Mouse (Mus musculus) regulatory T cell (primary cell): ENCODE data around the gene Grm5.

Experiments
- in situ Hi-C: fragments of 300-600 bp; cut with MboI, MseI; formaldehyde crosslinking; loops from one replicate; pipeline ENCODE4 v1.15.1; 2025; ENCODE audit warnings: high pct_unique_total_duplicates

The Grm5 gene

DNA sequence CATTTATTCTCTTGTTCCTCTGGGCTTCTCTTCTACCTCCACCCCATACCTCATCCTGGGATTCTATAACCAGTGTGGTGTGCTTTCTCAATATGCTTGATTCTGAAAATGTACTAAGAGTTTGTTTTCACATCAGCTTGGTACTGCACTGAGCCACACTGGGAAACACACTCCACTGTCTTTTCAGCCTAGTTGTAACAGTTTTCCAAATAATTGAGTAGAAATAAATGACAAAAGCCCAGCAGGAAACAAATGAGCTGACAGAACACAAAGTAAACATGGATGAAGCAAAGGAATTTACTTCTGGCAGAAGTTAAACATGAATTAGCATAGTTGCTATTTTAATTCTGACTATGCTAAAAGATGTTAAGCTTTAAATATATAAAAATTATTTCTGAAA is 262.1 kb downstream of the Grm5 start:
- in situ Hi-C loops: no loop called here

- in situ Hi-C loops: no loop called here
Measured at GRCm38 (mm10) chr7:87925956-87926355, 342.0 kb downstream of the Grm5 start.

GRCm38 (mm10) chr7:87937415-87937814 is 353.4 kb downstream of the Grm5 start:
- in situ Hi-C loops: no loop called here

GRCm38 (mm10) chr7:87938265-87938664 is 354.3 kb downstream of the Grm5 start:
- in situ Hi-C loops: no loop called here

- in situ Hi-C loops: no loop called here
Measured at GRCm38 (mm10) chr7:87950205-87950604, 366.2 kb downstream of the Grm5 start.

GRCm38 (mm10) chr7:87973216-87973615 is 389.2 kb downstream of the Grm5 start:
- in situ Hi-C loops: no loop called here

DNA sequence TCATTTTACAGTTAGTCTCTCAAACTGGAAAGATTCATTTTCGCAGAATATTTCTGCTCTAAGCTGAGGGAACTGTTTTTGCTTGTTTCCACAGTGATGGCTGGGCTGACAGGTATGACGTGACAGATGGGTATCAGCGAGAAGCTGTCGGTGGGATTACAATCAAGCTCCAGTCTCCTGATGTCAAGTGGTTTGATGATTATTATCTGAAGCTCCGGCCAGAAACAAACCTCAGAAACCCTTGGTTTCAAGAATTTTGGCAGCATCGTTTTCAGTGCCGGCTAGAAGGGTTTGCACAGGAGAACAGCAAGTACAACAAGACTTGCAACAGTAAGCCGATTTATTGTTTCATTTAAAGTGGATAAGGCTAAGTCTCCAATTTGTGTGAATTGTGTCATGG is 391.1 kb downstream of the Grm5 start:
- in situ Hi-C loops: no loop called here

- in situ Hi-C loops: no loop called here
Measured at GRCm38 (mm10) chr7:87983494-87983893, 399.5 kb downstream of the Grm5 start.

- in situ Hi-C loops: no loop called here
Measured at GRCm38 (mm10) chr7:88014451-88014850, 430.5 kb downstream of the Grm5 start.

DNA sequence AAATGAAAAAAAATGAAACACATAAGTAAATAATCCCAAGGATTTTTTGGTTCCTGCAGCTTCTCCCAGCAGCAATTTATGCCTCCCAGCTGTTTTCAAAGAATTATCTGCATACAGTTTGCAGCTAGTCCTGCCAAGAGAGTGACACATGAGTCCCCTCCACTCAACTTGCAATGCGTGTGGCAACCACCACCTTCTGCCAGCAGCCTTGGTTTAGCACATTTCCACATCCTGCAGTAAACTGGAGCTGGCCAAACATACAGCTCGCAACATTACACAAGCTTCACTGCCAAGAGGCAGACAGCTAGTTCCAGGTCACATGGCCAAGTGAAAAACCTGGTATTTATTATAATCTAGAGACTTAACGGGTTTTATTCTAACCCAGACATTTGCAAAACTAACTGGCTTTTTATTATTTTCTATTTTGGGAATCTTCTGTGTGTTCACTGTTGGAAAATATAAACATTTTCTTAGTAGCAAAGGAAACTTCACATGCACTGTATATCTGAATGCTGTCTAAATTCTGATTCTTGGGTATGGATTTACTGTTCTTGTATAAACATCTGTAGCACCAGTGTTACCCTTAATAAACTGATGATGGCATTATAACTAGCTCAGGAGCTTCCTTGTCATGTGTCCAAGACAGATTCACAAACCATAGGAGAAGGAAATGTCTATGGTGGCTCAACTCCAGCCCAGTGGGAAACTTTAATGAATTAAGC is 443.6 kb downstream of the Grm5 start:
- in situ Hi-C loops: no loop called here

GRCm38 (mm10) chr7:88047366-88047765 is 463.4 kb downstream of the Grm5 start:
- in situ Hi-C loops: no loop called here

DNA sequence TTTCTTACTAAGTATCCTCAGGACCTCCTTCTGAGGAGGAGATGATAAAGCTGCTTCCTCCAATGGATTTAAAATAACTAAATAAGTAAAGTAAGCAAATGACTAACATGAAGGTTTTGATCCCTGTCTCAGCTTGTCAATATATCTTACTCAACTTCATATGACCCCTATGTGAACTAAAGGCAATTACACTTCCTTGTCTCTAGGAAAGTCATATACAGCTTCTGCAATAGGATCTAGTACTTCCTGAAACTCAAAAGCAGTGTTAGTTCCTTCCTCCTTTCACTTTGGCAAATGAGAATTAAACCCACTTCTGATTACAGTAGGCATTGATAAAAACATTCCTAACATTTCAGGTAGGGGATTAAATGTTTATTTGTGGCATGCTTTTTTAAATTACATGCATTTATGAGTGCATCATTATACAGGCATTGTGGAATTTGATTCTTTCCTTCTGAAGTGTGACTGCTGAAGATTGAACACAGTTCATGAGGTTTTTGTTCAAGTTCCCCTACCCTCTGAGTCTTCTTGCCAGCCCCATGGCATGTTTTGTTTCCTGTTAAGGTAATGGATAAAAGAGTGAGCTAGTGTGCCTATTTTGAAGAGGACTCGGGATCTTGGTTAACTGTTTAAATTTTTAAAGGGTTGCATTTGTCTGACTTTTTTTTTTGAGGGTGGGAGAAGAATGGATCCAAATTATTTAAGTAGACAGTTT is 470.4 kb downstream of the Grm5 start:
- in situ Hi-C loops: no loop called here

- in situ Hi-C loops: no loop called here
Measured at GRCm38 (mm10) chr7:88056438-88056837, 472.5 kb downstream of the Grm5 start.

- in situ Hi-C loops: no loop called here
Measured at GRCm38 (mm10) chr7:88091115-88091514, 507.1 kb downstream of the Grm5 start.

- in situ Hi-C loops: no loop called here
Measured at GRCm38 (mm10) chr7:88096536-88097107, 512.7 kb downstream of the Grm5 start.

- in situ Hi-C loops: no loop called here
Measured at GRCm38 (mm10) chr7:88097715-88098114, 513.7 kb downstream of the Grm5 start.

- in situ Hi-C loops: loop anchor here (10.0 kb wide), 1 partner anchor 448 kb away; no protein-coding TSS in a partner anchor
Measured at GRCm38 (mm10) chr7:88116724-88117409, 532.9 kb downstream of the Grm5 start.

DNA sequence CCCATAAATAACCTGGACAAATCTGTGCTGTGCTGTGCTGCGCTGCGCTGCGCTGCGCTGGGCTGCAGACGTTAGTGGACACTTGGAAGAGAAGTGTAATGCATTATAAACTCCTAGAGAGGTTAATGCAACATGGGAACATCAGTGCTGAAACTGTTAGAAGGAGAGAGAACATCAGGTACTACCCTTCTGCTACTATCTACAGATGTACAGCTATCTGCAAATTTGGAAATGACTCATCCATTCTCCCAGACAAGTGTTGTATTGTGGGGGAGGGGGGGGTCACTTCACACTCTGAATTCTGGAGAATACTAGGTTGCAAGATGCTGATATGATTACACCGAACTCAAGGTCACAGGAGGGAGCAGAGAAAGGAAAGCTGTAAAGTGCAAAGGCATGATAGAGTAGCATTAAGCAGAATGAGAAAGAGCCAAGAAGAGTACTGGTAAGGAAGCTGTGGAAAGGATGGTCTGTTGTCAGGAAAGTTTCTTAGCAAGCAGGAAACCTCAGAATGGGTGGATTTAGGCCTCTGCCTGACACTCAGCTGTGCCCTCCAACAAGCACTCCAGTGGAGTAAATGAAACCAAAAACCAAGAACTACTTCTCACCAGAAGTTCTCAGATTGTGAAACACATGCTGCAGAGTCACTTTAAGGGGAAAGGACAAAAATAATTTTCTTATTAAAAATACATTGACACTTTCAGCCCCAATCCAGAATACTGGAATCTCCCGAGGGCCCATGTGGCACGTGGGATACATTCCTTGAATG is 544.3 kb downstream of the Grm5 start:
- in situ Hi-C loops: no loop called here

DNA sequence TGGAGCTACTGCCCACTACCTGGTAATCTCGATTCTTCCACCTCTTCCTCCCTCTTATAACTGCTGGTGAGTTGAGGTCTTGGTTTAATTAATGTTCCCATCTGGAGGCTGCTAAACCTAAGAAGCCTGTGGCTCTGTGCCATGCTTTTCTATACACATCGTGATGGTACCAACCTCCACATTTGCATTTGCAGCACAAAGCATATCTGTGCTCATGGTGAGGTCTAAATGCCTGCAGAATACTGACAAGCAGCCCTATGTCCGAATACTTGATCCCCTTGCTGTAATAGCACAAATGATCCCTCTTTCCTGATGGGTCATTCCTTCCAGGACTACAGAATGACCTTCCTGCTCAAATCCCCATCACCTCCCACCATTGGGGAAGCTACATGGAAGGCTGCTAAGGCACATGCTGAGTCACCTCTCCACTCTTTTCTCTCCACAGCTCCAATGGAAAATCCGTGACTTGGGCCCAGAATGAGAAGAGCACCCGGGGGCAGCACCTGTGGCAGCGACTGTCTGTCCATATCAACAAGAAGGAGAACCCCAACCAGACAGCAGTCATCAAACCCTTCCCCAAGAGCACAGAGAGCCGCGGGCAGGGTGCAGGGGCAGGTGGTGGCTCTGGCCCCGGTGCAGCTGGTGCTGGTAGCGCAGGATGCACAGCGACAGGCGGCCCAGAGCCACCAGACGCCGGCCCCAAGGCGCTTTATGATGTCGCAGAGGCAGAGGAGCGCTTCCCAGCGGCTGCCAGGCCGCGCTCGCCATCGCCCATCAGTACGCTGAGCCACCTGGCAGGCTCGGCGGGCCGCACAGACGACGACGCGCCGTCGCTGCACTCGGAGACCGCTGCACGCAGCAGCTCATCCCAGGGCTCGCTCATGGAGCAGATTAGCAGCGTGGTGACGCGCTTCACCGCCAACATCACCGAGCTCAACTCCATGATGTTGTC is 545.8 kb downstream of the Grm5 start:
- in situ Hi-C loops: no loop called here

DNA sequence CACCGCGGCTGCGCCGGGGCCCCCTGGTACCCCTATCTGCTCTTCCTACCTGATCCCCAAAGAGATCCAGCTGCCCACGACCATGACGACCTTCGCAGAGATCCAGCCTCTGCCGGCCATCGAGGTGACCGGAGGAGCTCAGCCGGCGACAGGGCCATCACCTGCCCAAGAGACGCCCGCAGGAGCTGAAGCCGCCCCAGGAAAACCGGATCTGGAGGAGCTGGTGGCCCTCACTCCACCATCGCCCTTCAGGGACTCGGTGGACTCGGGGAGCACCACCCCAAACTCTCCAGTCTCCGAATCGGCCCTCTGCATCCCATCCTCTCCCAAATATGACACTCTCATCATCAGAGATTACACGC is 546.5 kb downstream of the Grm5 start:
- in situ Hi-C loops: no loop called here
